Mouse (Mus musculus) liver, embryonic 12.5 days (tissue): ENCODE data around the gene 6820408C15Rik. TPM values are rescaled to one million over a fixed set of nuclear protein-coding genes. Genes with fewer than 3 reads are reported as not detected.

Experiments
- ATAC-seq: fragments of 200-750 bp; cut with Nextera tagmentation; 2 replicates; pipeline ENCODE4 v1.8.0; 2017; ENCODE audit warnings: moderate number of reproducible peaks, mild to moderate bottlenecking, moderate library complexity
- H3K27ac ChIP-seq: fragments of 300-500 bp; sonication (generic); 2 replicates; pipeline ENCODE4 v1.5.1; 2016; ENCODE audit warnings: mild to moderate bottlenecking
- H3K27me3 ChIP-seq: fragments of 300-500 bp; sonication (generic); replicated peaks from 2 replicates; pipeline ENCODE4 v1.6.1; 2016; ENCODE audit warnings: mild to moderate bottlenecking, moderate library complexity
- H3K36me3 ChIP-seq: fragments of 300-500 bp; sonication (generic); 2 replicates; pipeline ENCODE4 v1.6.1; 2016; ENCODE audit warnings: mild to moderate bottlenecking, moderate library complexity
- H3K4me1 ChIP-seq: fragments of 300-500 bp; sonication (generic); 2 replicates; pipeline ENCODE4 v1.6.1; 2016
- H3K4me2 ChIP-seq: fragments of 300-500 bp; sonication (generic); 2 replicates; pipeline ENCODE4 v1.6.1; 2016; ENCODE audit warnings: mild to moderate bottlenecking, moderate library complexity
- H3K4me3 ChIP-seq: fragments of 300-500 bp; sonication (generic); 2 replicates; pipeline ENCODE4 v1.5.1; 2016; ENCODE audit warnings: mild to moderate bottlenecking, moderate library complexity
- H3K9ac ChIP-seq: fragments of 300-500 bp; sonication (generic); 2 replicates; pipeline ENCODE4 v1.6.1; 2016; ENCODE audit warnings: mild to moderate bottlenecking, moderate library complexity
- H3K9me3 ChIP-seq: fragments of 300-500 bp; sonication (generic); replicated peaks from 2 replicates; pipeline ENCODE4 v1.6.1; 2016; ENCODE audit warnings: mild to moderate bottlenecking, moderate library complexity
- WGBS: fragments of 180-500 bp; shearing (Covaris S2); methylation state at CpG from one replicate; pipeline ENCODE4 v1.1.7; 2016; ENCODE audit not compliant: insufficient replicate concordance; 5-methylcytosine and 5-hydroxymethylcytosine counted together
- polyA plus RNA-seq: library from polyadenylated mRNA; unstranded; fragments of >200 nt; fragmentation: Nextera tagmentation; extraction: Ambion mirVana; gene quantifications from 2 replicates; pipeline ENCODE4 v1.2.1, GENCODE M21; 2016

The 6820408C15Rik gene
- polyA plus RNA-seq, 1 experiment from 2014 or later = 0.27 TPM

DNA sequence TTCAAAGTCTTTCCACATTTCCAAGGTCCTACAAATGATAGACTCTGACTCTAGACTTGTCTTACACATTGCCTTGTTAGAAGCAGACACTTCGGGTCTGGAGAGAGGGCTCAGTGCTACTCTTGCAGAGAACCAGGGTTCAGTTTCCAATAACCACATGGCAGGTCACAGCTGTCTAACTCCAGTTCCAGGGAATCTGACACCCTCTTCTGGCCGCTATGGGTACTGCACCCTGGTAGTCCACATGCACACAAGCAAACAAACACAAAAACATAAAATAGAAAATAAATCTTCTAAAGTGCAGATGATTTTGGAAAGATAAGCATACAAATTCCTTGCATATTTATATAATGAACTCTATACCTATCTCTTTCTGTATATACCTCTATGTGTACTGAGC, 71.6 kb downstream of the 6820408C15Rik start:
- Histone ChIP-seq H3K9me3 (no peaks in the 10 kb centered on the region), H3K4me1 (no peaks in the 10 kb centered on the region), H3K27ac (no peak overlapping the region), H3K27me3 (no peaks in the 10 kb centered on the region), H3K9ac (no peak overlapping the region), H3K4me3 (no peak overlapping the region), H3K4me2 (no peak overlapping the region), H3K36me3 (no peaks in the 10 kb centered on the region)
- 53% methylated on average over 2 of the region's 2 CpGs for WGBS
- ATAC-seq = no peak

DNA sequence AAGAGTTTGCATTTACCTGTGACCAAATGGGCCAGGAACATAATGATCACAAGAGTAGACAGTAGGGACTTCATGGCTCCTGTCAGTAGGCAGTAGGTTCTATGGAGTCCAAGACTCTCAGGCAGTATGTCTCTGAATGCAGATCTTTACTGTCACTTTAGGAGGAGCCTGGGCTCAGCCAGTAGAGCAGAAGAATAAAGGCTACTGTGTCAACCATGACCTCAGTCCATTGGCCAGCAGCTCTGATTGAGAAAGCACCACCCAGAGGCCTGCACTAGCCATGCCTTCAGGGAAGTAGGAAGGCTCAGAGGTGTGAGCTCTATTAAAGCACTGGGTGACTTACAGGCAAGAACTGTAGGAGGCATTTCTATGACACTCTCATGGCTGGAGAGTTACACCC, 74.7 kb downstream of the 6820408C15Rik start, which contains the start of gene Defb22:
Gene Defb22 (minus strand): TSS at position 101 of the 400 bp plus-strand sequence.
- H3K27ac ChIP-seq = no peak within 1 kb of the TSS
- H3K27me3 ChIP-seq = no peaks in the 10 kb centered on the region
- no peaks in the 10 kb centered on the region for H3K4me1 ChIP-seq
- no peaks in the 10 kb centered on the region for H3K36me3 ChIP-seq
- ATAC-seq = no peak
- no peak within 1 kb of the TSS for H3K4me3 ChIP-seq
- H3K9me3 ChIP-seq = no peaks in the 10 kb centered on the region
- no peak within 1 kb of the TSS for H3K4me2 ChIP-seq
- no peak within 1 kb of the TSS for H3K9ac ChIP-seq

DNA sequence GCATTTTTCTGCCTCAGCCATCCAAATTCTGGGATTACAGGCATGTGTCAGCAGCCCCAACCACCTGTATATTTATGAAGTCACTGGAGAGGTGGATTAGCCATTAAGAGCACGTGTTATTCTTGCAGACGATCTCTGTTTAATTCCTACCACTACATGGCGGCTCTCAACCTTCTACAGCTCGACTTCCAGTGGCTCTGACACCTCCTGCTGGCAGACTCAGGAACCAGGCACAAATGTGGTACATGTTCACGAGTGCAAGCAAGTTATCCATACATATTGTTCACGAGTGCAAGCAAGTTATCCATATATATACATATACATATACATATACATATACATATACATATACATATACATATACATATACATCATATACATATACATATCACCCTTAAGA, 77.8 kb downstream of the 6820408C15Rik start:
- no peak overlapping the region for H3K27ac ChIP-seq
- H3K9me3 ChIP-seq = no peaks in the 10 kb centered on the region
- H3K36me3 ChIP-seq = no peaks in the 10 kb centered on the region
- H3K4me3 ChIP-seq = no peak overlapping the region
- no peak for ATAC-seq
- WGBS = 48% methylated on average over 6 of the region's 6 CpGs
- no peak overlapping the region for H3K9ac ChIP-seq
- no peak overlapping the region for H3K4me2 ChIP-seq
- no peaks in the 10 kb centered on the region for H3K27me3 ChIP-seq
- H3K4me1 ChIP-seq = no peaks in the 10 kb centered on the region

Other genes with a start within 250 kb of the 6820408C15Rik start
- gene Csnk2a1, start 188.7 kb upstream of the 6820408C15Rik start, polyA plus RNA-seq = 44.0 and 48.8 TPM in 2 replicates
- 17.9 and 18.4 TPM in 2 replicates for gene Tbc1d20, start 121.8 kb upstream of the 6820408C15Rik start, polyA plus RNA-seq
- gene Rbck1, start 82.9 kb upstream of the 6820408C15Rik start, polyA plus RNA-seq = 67.4 and 69.6 TPM in 2 replicates
- gene Trib3, start 71.6 kb upstream of the 6820408C15Rik start, polyA plus RNA-seq = 6.1 and 7.2 TPM in 2 replicates
- 0.08 TPM in 1 of 2 replicates, not detected in the other for gene Nrsn2, start 38.9 kb upstream of the 6820408C15Rik start, polyA plus RNA-seq
- 3.5 and 3.7 TPM in 2 replicates for gene Sox12, start 17.5 kb upstream of the 6820408C15Rik start, polyA plus RNA-seq
- gene Zcchc3, start 560 bp upstream of the 6820408C15Rik start, polyA plus RNA-seq = 29.4 and 29.7 TPM in 2 replicates
- gene Defb23, start 49.0 kb downstream of the 6820408C15Rik start, polyA plus RNA-seq = not detected in 2 replicates
- gene Defb20, start 61.5 kb downstream of the 6820408C15Rik start, polyA plus RNA-seq = not detected in 2 replicates
- gene Defb22, start 74.6 kb downstream of the 6820408C15Rik start, polyA plus RNA-seq = not detected in 2 replicates
- not detected in 2 replicates for gene Defb26, start 96.1 kb downstream of the 6820408C15Rik start, polyA plus RNA-seq
- gene Defb28, start 102.7 kb downstream of the 6820408C15Rik start, polyA plus RNA-seq = not detected in 2 replicates
- gene Defb29, start 124.5 kb downstream of the 6820408C15Rik start, polyA plus RNA-seq = not detected in 2 replicates
- gene Gm17416, start 153.8 kb downstream of the 6820408C15Rik start, polyA plus RNA-seq = not detected in 2 replicates
- gene Defb21, start 157.2 kb downstream of the 6820408C15Rik start, polyA plus RNA-seq = not detected in 2 replicates
- not detected in 2 replicates for gene Defb19, start 164.7 kb downstream of the 6820408C15Rik start, polyA plus RNA-seq
- not detected in 2 replicates for gene Defb45, start 183.8 kb downstream of the 6820408C15Rik start, polyA plus RNA-seq
- gene Defb36, start 188.7 kb downstream of the 6820408C15Rik start, polyA plus RNA-seq = not detected in 2 replicates
- gene Defb25, start 207.5 kb downstream of the 6820408C15Rik start, polyA plus RNA-seq = 0.56 TPM in 1 of 2 replicates, not detected in the other
- 1.3 and 1.4 TPM in 2 replicates for gene Rem1, start 211.4 kb downstream of the 6820408C15Rik start, polyA plus RNA-seq